Mouse (Mus musculus): ENCODE results near the gene Olfr339.
"Not testable (repeated sequence)": the region's sequence is repeated elsewhere in the genome, so short reads cannot be mapped to it uniquely, and the experiment has no call there.

Gene Olfr339

DNA sequence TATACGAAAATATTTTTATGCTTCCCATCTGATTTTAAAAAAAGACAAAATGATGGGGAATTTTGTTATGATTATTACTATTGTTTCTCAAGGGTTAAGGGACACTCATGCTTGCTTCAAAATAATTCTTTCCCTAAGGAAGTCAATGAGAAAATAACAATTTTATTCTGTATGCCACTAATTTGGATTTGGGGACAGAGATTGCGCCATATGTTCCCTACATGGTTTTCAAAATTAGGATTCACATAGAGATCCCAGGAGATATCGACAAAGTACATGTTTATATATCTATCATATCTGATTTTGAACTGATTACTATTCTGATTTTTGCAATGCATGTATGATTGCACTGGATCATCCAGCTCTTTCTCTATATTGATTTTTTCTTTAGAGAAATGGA lies at the start of gene Olfr339:
Gene Olfr339 (plus strand): TSS at position 301 of the 400 bp plus-strand sequence.
- no peak for DNase-seq

DNA sequence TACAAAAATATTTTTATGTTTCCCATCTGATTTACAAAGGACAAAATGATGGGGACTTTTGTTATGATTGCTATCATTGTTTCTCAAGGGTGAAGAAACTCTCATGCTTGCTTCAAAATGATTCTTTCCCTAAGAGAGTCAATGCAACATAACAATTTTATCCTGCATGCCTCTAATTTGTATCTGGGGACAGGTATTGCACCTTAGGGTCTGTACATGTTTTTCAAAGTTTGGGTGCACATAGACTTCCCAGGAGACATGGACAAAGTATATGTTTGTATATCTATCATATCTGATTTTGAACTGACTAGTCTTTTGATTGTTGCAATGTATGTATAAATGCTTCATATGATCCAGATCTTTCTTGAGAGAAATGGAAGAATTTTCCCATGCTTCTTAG lies 45.5 kb upstream of the Olfr339 start, which contains the start of gene Olfr338:
Gene Olfr338 (plus strand): TSS at position 301 of the 400 bp plus-strand sequence.
- DNase-seq, result no peak

DNA sequence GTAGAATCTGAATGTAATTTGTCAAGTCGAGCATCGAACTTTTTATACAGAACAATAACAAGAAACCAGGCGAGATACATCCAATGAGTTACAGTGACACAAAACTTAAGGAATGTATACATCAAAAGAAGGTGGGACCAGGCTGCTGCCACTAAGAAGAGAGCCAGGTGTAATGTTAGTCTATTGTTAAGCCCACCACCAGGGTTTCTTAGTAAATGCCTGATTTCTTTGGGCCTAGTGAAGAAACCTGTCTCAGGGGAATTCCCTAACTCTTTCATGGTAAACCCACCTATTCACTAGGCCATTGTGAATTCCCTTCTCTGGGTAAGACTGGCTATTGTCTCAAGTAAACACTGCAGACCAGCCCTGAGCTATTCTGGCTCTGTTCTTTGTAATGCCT lies 3.6 kb upstream of the Olfr339 start:
- DNase-seq, result not testable (repeated sequence)

DNA sequence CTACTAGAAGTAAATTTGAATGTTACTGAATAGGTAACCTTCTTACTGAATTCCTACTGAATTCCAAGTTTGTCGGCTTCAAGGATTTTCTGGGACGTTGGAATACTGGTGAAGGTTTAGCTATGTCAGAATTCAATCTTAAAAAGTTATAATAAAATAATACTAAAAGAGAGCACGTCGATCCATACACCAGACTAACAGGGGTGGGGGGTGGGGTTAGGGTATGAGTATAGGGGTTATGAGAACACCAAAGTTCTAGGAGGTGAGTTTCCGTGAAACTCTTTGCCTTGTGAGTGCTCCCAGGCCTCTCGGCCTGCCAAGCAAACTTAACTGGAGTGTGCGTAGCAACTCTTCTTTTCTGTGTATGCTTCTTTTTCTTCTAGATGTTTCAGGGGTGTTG lies 3.2 kb upstream of the Olfr339 start:
- DNase-seq, result not testable (repeated sequence)

DNA sequence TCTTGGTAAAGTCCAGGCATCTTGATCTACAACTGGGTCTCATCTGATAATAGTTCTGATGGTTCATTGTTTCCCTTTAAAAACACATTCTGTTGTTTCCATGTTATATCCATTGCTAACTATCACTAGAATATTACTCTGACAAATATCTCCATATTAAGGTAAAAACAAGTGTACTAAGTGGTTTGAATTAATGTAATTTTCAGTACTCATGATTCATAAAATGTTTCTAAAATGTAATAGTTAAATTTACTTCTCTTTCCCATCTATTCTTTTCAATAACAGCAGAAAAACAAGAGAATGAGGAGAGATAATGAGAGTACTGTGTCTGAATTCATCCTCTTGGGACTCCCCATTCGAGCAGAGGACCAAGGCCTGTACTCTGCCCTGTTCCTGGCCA lies 33.5 kb downstream of the Olfr339 start, which contains the start of gene Olfr340:
Gene Olfr340 (plus strand): TSS at position 301 of the 400 bp plus-strand sequence.
- DNase-seq, result no peak

DNA sequence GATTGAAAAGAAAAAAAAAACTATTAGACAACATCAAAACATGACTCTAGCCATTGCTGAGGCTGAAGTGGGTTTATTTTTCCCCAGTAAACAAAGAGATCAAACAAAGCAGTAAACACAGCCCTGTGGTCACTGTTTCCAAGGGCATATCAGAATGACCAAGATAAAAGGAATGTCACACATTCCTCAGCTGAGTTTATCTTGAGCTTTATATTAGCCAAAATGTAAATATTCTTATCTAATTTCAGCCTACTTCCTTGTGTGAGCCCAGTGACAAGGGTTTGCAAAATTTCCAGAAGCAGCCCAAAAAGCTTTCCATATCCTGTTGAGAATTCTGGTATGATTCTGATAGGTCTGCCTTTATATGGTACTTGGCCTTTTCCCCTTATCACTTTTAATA lies 54.9 kb downstream of the Olfr339 start:
- DNase-seq, result no peak
